Mouse (Mus musculus): ENCODE data around the gene C87436.

DNA sequence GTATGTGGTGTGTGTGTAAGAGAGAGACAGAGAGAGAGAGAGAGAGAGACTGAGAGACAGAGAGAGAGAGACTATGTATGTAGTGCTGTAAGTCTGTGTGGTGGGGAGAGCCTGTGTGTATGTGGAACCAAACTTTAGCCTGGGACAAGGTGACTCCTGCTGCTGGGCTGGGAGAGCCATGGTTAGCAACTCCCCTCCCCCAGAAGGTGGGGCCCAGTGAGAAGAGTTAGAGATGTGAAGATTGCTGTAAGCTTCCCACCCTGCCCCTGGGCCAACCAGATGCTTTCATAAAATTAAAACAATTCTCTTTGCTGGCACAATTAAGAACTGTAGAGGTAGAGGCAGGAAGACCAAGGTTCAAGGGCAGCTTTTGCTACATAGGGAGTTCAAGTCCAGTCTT is 68.9 kb downstream of the C87436 start:
- TF ChIP-seq CTCF (IDR thresholded peaks at IDR 0.05; ENCODE audit: insufficient read depth, low read length) (no peak), POLR2A (IDR thresholded peaks at IDR 0.05; ENCODE audit: borderline replicate concordance, extremely low read depth, low read depth, low read length) (no peak)

All from lung, adult 2 months (tissue).